In genomic region chr11:59282933-59283332, GRCm38 (mm10) we compare ENCODE assay signal across 10 mouse cellular contexts. TPM values are rescaled to one million over a fixed set of nuclear protein-coding genes. Genes with fewer than 3 reads are reported as not detected.
DNase-seq lines count a peak whose midpoint lies in the region; ATAC-seq and TF ChIP-seq lines count a peak whose summit lies in the region.
"Had no signal": no experiment of that assay in that cellular context is flagged by ENCODE, and none has a peak within 500 bp of the region (broad histone marks: within the 10 kb centered on the region; RNA-seq: fewer than 3 reads in every experiment).

No protein-coding gene starts in this region.

- TF ChIP-seq CTCF in brain, embryonic 14.5 days (IDR thresholded peaks at IDR 0.05; ENCODE audit: borderline replicate concordance, extremely low read depth, insufficient read depth, insufficient read length) = no peak
- no peak for TF ChIP-seq CTCF in thymus, adult 2 months (IDR thresholded peaks at IDR 0.05; ENCODE audit: borderline replicate concordance, control insufficient read depth, extremely low read depth, insufficient read depth, low read length, poor library complexity)

- H3K9ac ChIP-seq in lung, embryonic 15.5 days = no peak overlapping the region

- no peaks in the 10 kb centered on the region for H3K4me1 ChIP-seq in lung, embryonic 15.5 days
- no peaks in the 10 kb centered on the region for H3K4me1 ChIP-seq in thymus, adult 2 months (replicated peaks; ENCODE audit: control insufficient read depth, insufficient read depth, low read length)

- peak; percentile 74 for ATAC-seq in lung, embryonic 15.5 days (ENCODE audit: borderline replicate concordance, extremely low read depth, low FRiP score, low TSS enrichment)

- no peak for TF ChIP-seq POLR2A in brain, embryonic 14.5 days (IDR thresholded peaks at IDR 0.05; ENCODE audit: borderline replicate concordance, extremely low read depth, insufficient read depth, insufficient read length, poor library complexity, severe bottlenecking)
- TF ChIP-seq POLR2A in thymus, adult 2 months (IDR thresholded peaks at IDR 0.05; ENCODE audit: control insufficient read depth, extremely low read depth, insufficient read depth, low read length, poor library complexity) = no peak

- peak; percentile 93 for DNase-seq in left cerebral cortex, postnatal 4 days
- DNase-seq in left cerebral cortex, adult 9 months (ENCODE audit: low spot score in 2 of 2) = no peak
- peak; percentile 88 for DNase-seq in brain, embryonic 14.5 days (ENCODE audit: low read depth)
- DNase-seq in gastrocnemius, postnatal 14 days = peak; percentile 40
- DNase-seq in thymus, adult 2 months = no peak
- DNase-seq in layer of hippocampus, adult 8-10 months (ENCODE audit: low spot score in 2 of 2) = no peak
- no peak for DNase-seq in layer of hippocampus, adult 18-20 months (ENCODE audit: low spot score in 2 of 2)

- no peaks in the 10 kb centered on the region for H3K9me3 ChIP-seq in lung, embryonic 15.5 days

- H3K4me2 ChIP-seq in lung, embryonic 15.5 days = no peak overlapping the region

- no peak overlapping the region for H3K27ac ChIP-seq in lung, embryonic 15.5 days
- H3K27ac ChIP-seq in thymus, adult 2 months (ENCODE audit: control insufficient read depth, insufficient read depth, low read length) = no peak overlapping the region

- WGBS in lung, embryonic 15.5 days = 48% methylated on average over 10 of the region's 10 CpGs
- WGBS in thymus, adult 2 months = 79% methylated on average over 10 of the region's 10 CpGs

- intact Hi-C loops in left cerebral cortex, postnatal 4 days (cut with DNase I) = no loop called here
- intact Hi-C loops in gastrocnemius, postnatal 14 days (cut with DNase I; ENCODE audit: low total_unique reads) = no loop called here

- no peaks in the 10 kb centered on the region for H3K36me3 ChIP-seq in lung, embryonic 15.5 days
- no peaks in the 10 kb centered on the region for H3K36me3 ChIP-seq in thymus, adult 2 months (ENCODE audit: control insufficient read depth, insufficient read depth, low read length)

- no peak overlapping the region for H3K4me3 ChIP-seq in lung, embryonic 15.5 days
- no peak overlapping the region for H3K4me3 ChIP-seq in thymus, adult 2 months (ENCODE audit: control insufficient read depth, insufficient read depth, low read length)

- H3K27me3 ChIP-seq in lung, embryonic 15.5 days = peaks cover 58% of the 10 kb centered on the region
- H3K27me3 ChIP-seq in thymus, adult 2 months (ENCODE audit: control insufficient read depth, insufficient read depth, low read length) = no peaks in the 10 kb centered on the region; the same call in 1 of the 2 replicates

RNA-seq across cellular contexts. Expression of gene Wnt3a, which starts 7.6 kb away (rescaled TPM):
- total RNA-seq in left cerebral cortex, postnatal 4 days (2021) = not detected
- 0.50 and 1.1 TPM in 2 replicates for polyA plus RNA-seq in brain, embryonic 14.5 days (2012; rRNA removed)
- total RNA-seq in gastrocnemius, postnatal 14 days (2021) = not detected
- polyA plus RNA-seq in lung, embryonic 15.5 days (2015; fragmentation: Nextera tagmentation; extraction: Ambion mirVana) = 0.08 and 0.14 TPM in 2 replicates
- polyA plus RNA-seq in thymus, adult 2 months (2012; rRNA removed) = 0.28 TPM in 1 of 2 replicates, not detected in the other
- total RNA-seq in layer of hippocampus, adult 8-10 months (2022) = under 1 TPM in 3 of 4 experiments, not detected in 1; 0.10 to 0.22 (median 0.16) TPM
- under 1 TPM in 1 of 2 experiments, not detected in 1; 0.25 TPM for total RNA-seq in layer of hippocampus, adult 18-20 months (2021)
- total RNA-seq: gastrocnemius, adult 8-10 months had no signal
- polyA plus RNA-seq: stomach, embryonic 14.5 days had no signal

RNA-seq across cellular contexts. Expression of gene Wnt9a, which starts 23.8 kb away (rescaled TPM):
- 1 to 10 TPM; 3.4 to 4.3 TPM for total RNA-seq in left cerebral cortex, postnatal 4 days (2021)
- 3.2 and 4.5 TPM in 2 replicates for polyA plus RNA-seq in brain, embryonic 14.5 days (2012; rRNA removed)
- total RNA-seq in gastrocnemius, postnatal 14 days (2021) = 1 to 10 TPM; 8.8 to 9.8 TPM
- 3.0 and 3.1 TPM in 2 replicates for polyA plus RNA-seq in lung, embryonic 15.5 days (2015; fragmentation: Nextera tagmentation; extraction: Ambion mirVana)
- 1.3 and 2.2 TPM in 2 replicates for polyA plus RNA-seq in thymus, adult 2 months (2012; rRNA removed)
- total RNA-seq in layer of hippocampus, adult 8-10 months (2022) = 1 to 10 TPM; 2.9 to 7.3 (median 4.5) TPM
- 1 to 10 TPM; 3.5 to 4.1 TPM for total RNA-seq in layer of hippocampus, adult 18-20 months (2021)

RNA-seq across cellular contexts. Expression of gene Arf1, which starts 54.9 kb away (rescaled TPM):
- total RNA-seq in left cerebral cortex, postnatal 4 days (2021) = 100 to 1,000 TPM; 389 TPM
- 565 and 655 TPM in 2 replicates for polyA plus RNA-seq in brain, embryonic 14.5 days (2012; rRNA removed)
- 100 to 1,000 TPM; 195 to 207 TPM for total RNA-seq in gastrocnemius, postnatal 14 days (2021)
- 724 and 743 TPM in 2 replicates for polyA plus RNA-seq in lung, embryonic 15.5 days (2015; fragmentation: Nextera tagmentation; extraction: Ambion mirVana)
- 503 and 561 TPM in 2 replicates for polyA plus RNA-seq in thymus, adult 2 months (2012; rRNA removed)
- total RNA-seq in layer of hippocampus, adult 8-10 months (2022) = 100 to 1,000 TPM; 479 to 502 (median 488) TPM
- total RNA-seq in layer of hippocampus, adult 18-20 months (2021) = 100 to 1,000 TPM; 512 to 556 TPM

Comparison
In these comparisons a context has a peak if more than half of its experiments do, and no peak if none do; other contexts are left out.
1. DNase-seq: peak in left cerebral cortex, postnatal 4 days (single experiment), brain, embryonic 14.5 days (single experiment) and gastrocnemius, postnatal 14 days (single experiment); none in left cerebral cortex, adult 9 months (0 of 2), thymus, adult 2 months (single experiment), layer of hippocampus, adult 8-10 months (0 of 2) and layer of hippocampus, adult 18-20 months (0 of 2).